Mouse (Mus musculus) heart, embryonic 16.5 days (tissue): Measurements from ENCODE around the gene 6430571L13Rik. TPM values are rescaled to one million over a fixed set of nuclear protein-coding genes. Genes with fewer than 3 reads are reported as not detected.

Source experiments
- ATAC-seq: fragments of 200-750 bp; cut with Nextera tagmentation; replicated peaks from 2 replicates; pipeline ENCODE4 v1.8.0; 2017; ENCODE audit warnings: moderate number of reproducible peaks; ENCODE audit not compliant: insufficient read depth, low FRiP score; ENCODE audit errors: extremely low read depth
- H3K27ac ChIP-seq: fragments of 300-500 bp; sonication (generic); 2 replicates; pipeline ENCODE4 v1.5.1; 2014; ENCODE audit warnings: mild to moderate bottlenecking, low read length, control low read depth, moderate library complexity
- H3K27me3 ChIP-seq: fragments of 300-500 bp; sonication (generic); 2 replicates; pipeline ENCODE4 v1.6.1; 2014; ENCODE audit warnings: low read length, mixed read lengths; ENCODE audit not compliant: control insufficient read depth, insufficient read depth
- H3K36me3 ChIP-seq: fragments of 300-500 bp; sonication (generic); 2 replicates; pipeline ENCODE4 v1.6.1; 2014; ENCODE audit not compliant: control insufficient read depth, insufficient read depth
- H3K4me1 ChIP-seq: fragments of 300-500 bp; sonication (generic); 2 replicates; pipeline ENCODE4 v1.6.1; 2014; ENCODE audit warnings: low read length, mixed read lengths; ENCODE audit not compliant: control insufficient read depth, insufficient read depth
- H3K4me2 ChIP-seq: fragments of 300-500 bp; sonication (generic); 2 replicates; pipeline ENCODE4 v1.6.1; 2014; ENCODE audit warnings: low read depth, mild to moderate bottlenecking, control low read depth, low read length
- H3K4me3 ChIP-seq: fragments of 300-500 bp; sonication (generic); 2 replicates; pipeline ENCODE4 v1.5.1; 2014; ENCODE audit warnings: mild to moderate bottlenecking, control low read depth, low read length
- H3K9ac ChIP-seq: fragments of 300-500 bp; sonication (generic); 2 replicates; pipeline ENCODE4 v1.6.1; 2014; ENCODE audit warnings: low read length, control low read depth
- H3K9me3 ChIP-seq: fragments of 300-500 bp; sonication (generic); replicated peaks from 2 replicates; pipeline ENCODE4 v1.6.1; 2016; ENCODE audit warnings: low read length; ENCODE audit not compliant: control insufficient read depth
- WGBS: fragments of 180-500 bp; shearing (Covaris S2); extraction: QIAGEN DNeasy Blood & Tissue Kit; methylation state at CpG from one replicate; pipeline ENCODE4 v1.1.7; 2014; 5-methylcytosine and 5-hydroxymethylcytosine counted together
- polyA plus RNA-seq: library from polyadenylated mRNA; unstranded; fragments of >200 nt; fragmentation: Nextera tagmentation; extraction: Ambion mirVana; gene quantifications from 2 replicates; pipeline ENCODE4 v1.2.1, GENCODE M21; 2015

The 6430571L13Rik gene
- polyA plus RNA-seq, 1 experiment from 2014 or later: 1.5 TPM

DNA sequence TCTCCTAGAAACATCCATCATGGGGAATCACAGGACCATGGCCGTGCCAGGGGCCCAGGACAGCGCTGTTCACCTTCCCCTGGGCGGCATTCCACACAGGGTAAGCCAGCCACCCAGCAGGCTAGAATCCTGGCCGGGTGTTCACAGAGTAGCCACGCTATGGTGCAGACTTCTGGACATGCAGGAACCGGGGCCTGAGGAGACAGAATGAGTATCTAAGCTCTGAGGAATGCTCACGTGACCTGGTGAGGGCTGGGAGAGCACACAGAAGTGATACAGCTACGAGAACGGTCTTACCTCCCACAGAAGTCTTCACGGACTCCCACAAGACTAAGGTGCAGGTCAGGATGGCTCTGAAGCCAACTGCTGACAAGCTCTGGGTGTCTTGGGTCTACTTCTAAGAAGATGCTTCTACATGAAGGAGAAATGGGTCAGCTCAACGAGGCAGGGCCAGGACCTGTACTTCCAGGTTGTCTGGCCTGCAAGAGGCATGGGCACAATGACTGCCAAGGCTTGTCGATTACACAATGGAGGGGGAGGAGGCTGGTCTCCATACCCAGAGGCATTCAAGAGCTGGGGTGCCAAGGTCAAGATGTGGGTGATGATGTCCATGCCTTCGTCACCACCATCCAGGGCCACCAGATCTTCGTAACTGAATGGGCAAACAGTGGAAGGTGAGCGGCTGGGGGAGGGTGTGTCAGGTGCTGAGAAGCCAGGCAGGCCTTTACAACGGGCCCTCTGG, 12.4 kb upstream of the 6430571L13Rik start:
- no peak overlapping the region for H3K27ac ChIP-seq
- no peak overlapping the region for H3K4me2 ChIP-seq
- peaks cover 21% of the 10 kb centered on the region for H3K4me1 ChIP-seq
- no peak overlapping the region for H3K9ac ChIP-seq
- no peak overlapping the region for H3K4me3 ChIP-seq
- H3K27me3 ChIP-seq: no peaks in the 10 kb centered on the region
- H3K9me3 ChIP-seq: no peaks in the 10 kb centered on the region
- no peak for ATAC-seq
- H3K36me3 ChIP-seq: peaks cover 5% of the 10 kb centered on the region; the same call in 1 of the 2 replicates
- WGBS: 78% methylated on average over 16 of the region's 16 CpGs

DNA sequence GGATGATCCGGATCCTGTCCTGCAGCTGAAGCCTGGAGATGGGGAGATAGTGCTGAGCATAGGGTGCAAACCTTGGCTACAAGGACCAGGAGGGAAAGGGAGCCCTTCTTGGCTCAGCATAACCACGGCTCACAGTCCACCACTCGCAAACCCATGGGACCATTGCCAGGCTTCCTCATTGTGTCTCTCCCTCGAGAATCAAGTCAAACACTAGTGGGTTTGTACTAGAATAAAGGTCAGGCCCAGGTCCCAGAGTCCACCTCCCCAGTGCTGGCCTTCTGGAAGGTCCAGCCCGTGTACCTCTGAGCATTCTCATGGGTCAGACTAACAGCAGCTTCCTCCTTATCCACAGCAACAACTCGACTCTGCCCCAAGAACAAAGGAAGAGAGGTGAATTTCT, 9.6 kb upstream of the 6430571L13Rik start:
- ATAC-seq: no peak
- Histone ChIP-seq H3K4me2 (no peak overlapping the region), H3K4me3 (no peak overlapping the region), H3K9me3 (no peaks in the 10 kb centered on the region), H3K27me3 (no peaks in the 10 kb centered on the region), H3K27ac (no peak overlapping the region), H3K4me1 (no peaks in the 10 kb centered on the region), H3K36me3 (peaks cover 5% of the 10 kb centered on the region; the same call in 1 of the 2 replicates), H3K9ac (no peak overlapping the region)
- WGBS: 78% methylated on average over 6 of the region's 6 CpGs

- Histone ChIP-seq H3K4me2 (no peak overlapping the region), H3K4me1 (peaks cover 11% of the 10 kb centered on the region), H3K4me3 (no peak overlapping the region), H3K9me3 (no peaks in the 10 kb centered on the region), H3K27ac (no peak overlapping the region), H3K9ac (no peak overlapping the region), H3K27me3 (no peaks in the 10 kb centered on the region), H3K36me3 (peaks cover 5% of the 10 kb centered on the region; the same call in 1 of the 2 replicates)
- WGBS: 67% methylated on average over 2 of the region's 2 CpGs
- no peak for ATAC-seq
Observed at GRCm38 (mm10) chr9:107333686-107334085, 6.7 kb upstream of the 6430571L13Rik start.

GRCm38 (mm10) chr9:107334356-107334755, 6.0 kb upstream of the 6430571L13Rik start:
- no peak overlapping the region for H3K27ac ChIP-seq
- no peak; the same call in 1 of the 2 replicates for ATAC-seq
- H3K36me3 ChIP-seq: peaks cover 5% of the 10 kb centered on the region; the same call in 1 of the 2 replicates
- H3K4me1 ChIP-seq: peaks cover 14% of the 10 kb centered on the region
- H3K4me3 ChIP-seq: no peak overlapping the region
- no peak overlapping the region for H3K4me2 ChIP-seq
- WGBS: 72% methylated on average over 6 of the region's 6 CpGs
- H3K9me3 ChIP-seq: no peaks in the 10 kb centered on the region
- no peak overlapping the region for H3K9ac ChIP-seq
- no peaks in the 10 kb centered on the region for H3K27me3 ChIP-seq

DNA sequence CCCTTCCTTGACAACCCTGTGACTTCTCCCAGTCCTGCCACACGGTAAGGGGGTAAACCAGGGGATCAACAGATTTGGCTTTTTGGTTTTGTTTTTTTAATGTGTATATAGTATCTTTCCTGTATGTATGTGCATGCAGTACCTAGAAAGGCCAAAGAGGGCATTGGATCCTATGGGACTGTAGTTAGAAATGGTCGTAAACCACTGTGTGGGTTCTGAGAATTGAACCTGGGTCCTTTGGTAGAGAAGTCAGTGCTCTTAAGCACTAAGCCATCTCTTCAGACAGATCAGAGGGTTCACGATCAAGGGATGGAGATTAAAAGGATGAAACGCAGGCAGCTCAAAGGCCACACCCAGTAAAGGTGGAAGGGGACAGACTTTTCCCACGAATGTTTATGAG, 5.4 kb upstream of the 6430571L13Rik start:
- ATAC-seq: no peak
- WGBS: 77% methylated on average over 5 of the region's 5 CpGs
- Histone ChIP-seq H3K9me3 (no peaks in the 10 kb centered on the region), H3K27me3 (no peaks in the 10 kb centered on the region), H3K4me1 (peaks cover 17% of the 10 kb centered on the region), H3K9ac (no peak overlapping the region), H3K4me2 (no peak overlapping the region), H3K4me3 (no peak overlapping the region), H3K36me3 (peaks cover 5% of the 10 kb centered on the region; the same call in 1 of the 2 replicates), H3K27ac (no peak overlapping the region)

GRCm38 (mm10) chr9:107335909-107336308, 4.5 kb upstream of the 6430571L13Rik start:
- Histone ChIP-seq H3K4me1 (peaks cover 19% of the 10 kb centered on the region), H3K9me3 (no peaks in the 10 kb centered on the region)
- no peak for ATAC-seq

DNA sequence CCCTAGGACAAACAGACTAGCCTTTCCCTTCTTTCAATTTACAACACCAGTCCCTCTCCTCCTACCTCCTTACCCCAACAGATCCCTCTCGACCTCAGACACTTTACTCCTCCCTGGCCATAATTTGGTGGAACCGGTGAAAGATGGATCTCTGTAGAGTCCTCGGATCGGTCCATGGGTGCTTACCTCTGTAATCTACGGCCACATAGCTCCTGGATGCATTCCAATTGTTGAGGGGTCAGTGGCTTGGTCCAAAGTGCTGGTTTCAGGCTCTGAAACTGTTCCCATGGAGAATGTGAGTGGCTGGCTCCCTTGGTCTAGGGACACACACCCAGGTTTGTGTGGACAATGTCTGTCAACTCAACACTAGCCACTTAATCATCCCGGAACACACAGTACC, 4.0 kb upstream of the 6430571L13Rik start:
- Histone ChIP-seq H3K9me3 (no peaks in the 10 kb centered on the region), H3K4me1 (peaks cover 23% of the 10 kb centered on the region)
- 78% methylated on average over 6 of the region's 6 CpGs for WGBS

More at GRCm38 (mm10) chr9:107335909-107336308, 4.5 kb upstream of the 6430571L13Rik start:
- Histone ChIP-seq H3K9ac (no peak overlapping the region), H3K27ac (no peak overlapping the region), H3K4me3 (no peak overlapping the region), H3K36me3 (peaks cover 5% of the 10 kb centered on the region; the same call in 1 of the 2 replicates), H3K27me3 (no peaks in the 10 kb centered on the region), H3K4me2 (no peak overlapping the region)
- WGBS: 5% methylated on average over 5 of the region's 5 CpGs

DNA sequence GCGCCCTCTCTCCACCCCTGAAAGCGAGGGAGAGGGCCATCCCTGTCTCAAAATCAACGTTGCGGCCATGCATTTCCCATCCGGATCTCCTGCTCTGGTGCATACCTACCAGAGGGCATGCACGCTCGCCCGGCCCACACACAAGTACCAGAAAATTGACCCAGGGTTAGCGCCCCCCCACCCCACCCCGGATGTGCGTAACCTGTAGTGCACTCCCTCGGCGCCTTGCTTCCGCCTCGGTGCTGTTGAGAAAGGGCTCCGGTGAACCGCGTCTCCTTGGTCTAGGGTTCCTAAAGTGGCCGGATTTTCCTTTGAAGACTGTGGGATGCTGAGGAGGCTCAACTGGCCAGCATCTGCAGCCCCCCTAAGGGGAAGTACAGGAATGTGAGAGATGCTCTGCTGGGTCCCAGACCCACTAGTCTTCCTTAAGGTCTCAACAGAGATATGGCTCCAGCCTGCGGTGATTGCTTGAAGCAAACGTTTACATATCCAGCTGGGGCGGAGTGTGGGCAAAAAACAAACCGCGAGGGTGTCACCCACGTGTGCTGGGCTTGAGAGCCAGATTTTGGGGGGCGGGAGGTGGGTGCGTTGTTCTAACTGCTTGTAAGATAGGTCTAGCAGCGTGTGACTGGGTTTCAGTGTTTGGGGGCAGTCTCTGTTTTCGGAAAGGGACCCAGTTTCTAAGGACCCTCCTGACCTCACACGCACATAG, 2.1 kb upstream of the 6430571L13Rik start, which contains the start of gene Hemk1:
Gene Hemk1, minus strand, starts transcription at position 179 of the 712 bp plus-strand sequence.
- Histone ChIP-seq H3K4me3 (peak within 1 kb of the TSS; percentile 67), H3K9ac (peak within 1 kb of the TSS; percentile 84), H3K4me1 (peaks cover 23% of the 10 kb centered on the region), H3K9me3 (no peaks in the 10 kb centered on the region), H3K36me3 (no peaks in the 10 kb centered on the region), H3K27me3 (peaks cover 7% of the 10 kb centered on the region), H3K4me2 (peak within 1 kb of the TSS; percentile 90), H3K27ac (peak within 1 kb of the TSS; percentile 60)
- WGBS: 4% methylated on average over 30 of the region's 30 CpGs
- ATAC-seq: peak; percentile 64

More for the DNA sequence above, 4.0 kb upstream of the 6430571L13Rik start:
- no peak overlapping the region for H3K4me2 ChIP-seq
- H3K36me3 ChIP-seq: peaks cover 5% of the 10 kb centered on the region; the same call in 1 of the 2 replicates
- no peak overlapping the region for H3K9ac ChIP-seq
- ATAC-seq: no peak
- no peak overlapping the region for H3K27ac ChIP-seq
- H3K4me3 ChIP-seq: no peak overlapping the region
- 0 out of 2 replicates have a peak, but pooled peaks cover 3% of the 10 kb centered on the region for H3K27me3 ChIP-seq
